Mouse (Mus musculus): ENCODE data around the gene Gja1.

Gja1 gene

DNA sequence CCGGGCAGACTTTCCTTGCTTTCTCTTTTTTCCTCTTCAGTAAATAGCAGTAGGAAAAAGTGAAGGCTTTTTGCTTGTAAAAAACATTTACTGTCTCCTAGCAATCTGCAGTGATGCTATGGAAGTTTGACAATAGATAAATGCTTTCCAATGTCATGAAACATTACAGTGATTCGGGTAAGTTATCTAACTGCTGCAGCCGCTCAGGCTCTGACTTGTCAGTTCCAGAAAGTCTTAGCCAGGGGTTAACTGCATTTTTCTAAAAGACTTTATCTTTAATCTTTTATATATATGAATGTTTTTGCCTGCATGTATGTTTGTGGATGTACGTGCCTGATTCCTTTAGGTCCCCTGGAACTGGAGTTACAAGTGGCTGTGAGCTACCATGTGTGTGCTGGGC lies 45.4 kb downstream of the Gja1 start:
- no peak for DNase-seq

DNA sequence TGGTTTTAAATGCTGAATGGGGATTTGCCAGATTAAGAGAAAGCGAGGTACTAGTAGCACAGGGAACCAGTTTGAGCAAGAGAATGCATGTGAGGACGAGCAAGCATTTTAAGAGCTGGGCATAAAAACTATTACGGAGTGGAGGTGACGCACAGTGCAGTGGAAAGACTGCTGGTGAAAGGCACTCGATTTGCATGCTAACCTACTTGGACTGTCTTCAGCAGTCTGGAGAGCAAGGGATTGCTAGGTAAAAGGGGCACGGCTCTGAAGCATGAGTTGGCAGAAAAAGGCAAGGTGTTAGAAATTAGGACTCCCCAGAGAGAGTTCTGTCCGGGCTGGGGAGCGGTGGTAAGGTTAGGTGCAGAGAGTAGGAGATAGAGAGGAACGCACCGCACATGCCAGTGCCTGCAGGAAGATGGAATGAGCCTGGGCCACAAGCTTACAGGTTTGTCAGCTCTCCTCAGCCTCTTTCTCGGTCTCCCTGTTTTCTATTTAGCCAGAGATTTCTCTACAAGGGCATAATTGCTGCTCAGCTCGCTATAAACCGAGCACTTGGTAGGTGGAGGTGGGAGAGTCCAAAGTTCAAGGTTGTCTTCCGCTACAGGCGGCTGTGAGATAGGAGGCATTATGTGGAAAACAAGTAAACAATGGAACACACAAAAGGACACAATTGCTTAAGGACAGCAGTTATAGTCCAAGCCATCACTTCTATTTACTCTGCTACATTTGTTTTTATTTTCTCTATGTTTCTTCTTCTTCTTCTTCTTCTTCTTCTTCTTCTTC lies 48.1 kb downstream of the Gja1 start:
- no peak for DNase-seq

DNA sequence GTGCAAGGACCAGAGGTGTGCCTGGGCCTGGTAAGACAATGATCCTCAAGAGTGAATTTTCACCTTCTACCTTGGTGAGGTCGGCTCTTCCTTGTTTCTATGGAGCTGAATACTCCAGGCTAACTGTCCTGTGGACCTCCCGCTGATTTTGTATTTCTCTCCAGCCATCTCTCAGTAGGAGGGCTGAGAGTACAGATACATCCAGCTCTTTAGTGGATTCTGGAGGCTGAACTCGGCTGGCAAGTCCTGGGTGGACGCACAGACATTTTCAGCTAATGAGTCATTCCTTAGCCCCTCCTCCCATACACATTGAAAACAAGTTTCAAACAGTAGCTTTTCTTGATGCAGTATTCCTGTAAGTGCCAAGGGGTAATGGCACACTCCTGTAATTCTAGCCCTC lies 49.2 kb downstream of the Gja1 start:
- no peak for DNase-seq

DNA sequence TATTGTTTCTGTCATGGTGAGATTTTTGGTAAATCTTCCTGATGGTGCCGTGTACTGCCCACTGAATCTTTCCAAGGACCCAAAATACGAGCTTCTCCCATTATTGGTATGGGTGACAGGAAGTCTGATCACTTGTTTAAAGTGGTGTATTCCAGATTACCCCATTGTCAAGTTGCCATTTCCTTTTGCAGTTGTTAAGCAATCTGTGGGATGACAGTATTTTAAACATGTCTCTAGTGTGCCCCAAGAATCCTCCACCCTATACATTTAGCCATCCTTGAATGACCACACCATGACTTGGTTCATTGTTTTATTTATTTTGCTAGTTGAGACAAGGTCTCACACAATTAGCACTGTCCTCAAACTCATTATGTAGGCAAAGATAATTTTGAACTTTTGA lies 50.3 kb downstream of the Gja1 start:
- DNase-seq, result no peak

DNA sequence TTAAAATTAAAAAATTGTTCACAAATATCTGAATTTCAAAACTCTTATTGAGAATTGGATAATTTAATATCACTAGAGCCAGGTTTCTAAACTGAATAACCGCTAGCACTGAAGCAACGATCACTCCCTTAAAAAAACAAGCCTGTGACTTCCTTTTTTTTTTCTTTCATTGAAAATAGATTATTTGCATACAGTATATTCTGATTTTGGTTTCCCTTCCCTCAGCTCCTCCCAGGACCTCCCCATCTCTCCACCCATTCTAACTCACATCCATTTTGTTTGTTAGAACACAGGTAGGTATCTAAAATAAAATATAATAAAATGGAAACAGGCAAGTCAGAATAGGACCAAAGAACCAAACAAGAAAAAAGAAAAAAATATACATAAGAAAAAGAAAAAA lies 50.7 kb downstream of the Gja1 start:
- DNase-seq, result no peak

DNA sequence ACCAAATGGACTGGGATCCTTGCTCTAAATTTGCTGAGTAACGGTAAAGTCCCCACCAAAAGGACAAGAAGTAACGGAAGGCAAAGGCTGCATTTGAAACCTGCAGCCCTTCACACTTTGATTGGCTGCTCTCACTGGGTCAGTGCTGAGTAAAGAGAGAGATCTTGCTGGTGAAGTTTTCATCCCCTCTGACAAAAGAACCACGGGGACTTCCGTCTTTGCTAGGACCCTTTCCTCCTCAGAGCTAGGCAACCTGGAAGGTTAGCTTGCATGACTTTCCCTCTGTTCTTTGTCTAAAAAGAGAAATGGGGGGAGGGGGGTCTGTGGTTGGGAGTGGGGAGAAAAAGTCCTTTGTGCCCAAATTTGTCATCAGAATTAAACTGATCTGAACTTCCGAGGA lies 51.9 kb downstream of the Gja1 start:
- no peak for DNase-seq

DNA sequence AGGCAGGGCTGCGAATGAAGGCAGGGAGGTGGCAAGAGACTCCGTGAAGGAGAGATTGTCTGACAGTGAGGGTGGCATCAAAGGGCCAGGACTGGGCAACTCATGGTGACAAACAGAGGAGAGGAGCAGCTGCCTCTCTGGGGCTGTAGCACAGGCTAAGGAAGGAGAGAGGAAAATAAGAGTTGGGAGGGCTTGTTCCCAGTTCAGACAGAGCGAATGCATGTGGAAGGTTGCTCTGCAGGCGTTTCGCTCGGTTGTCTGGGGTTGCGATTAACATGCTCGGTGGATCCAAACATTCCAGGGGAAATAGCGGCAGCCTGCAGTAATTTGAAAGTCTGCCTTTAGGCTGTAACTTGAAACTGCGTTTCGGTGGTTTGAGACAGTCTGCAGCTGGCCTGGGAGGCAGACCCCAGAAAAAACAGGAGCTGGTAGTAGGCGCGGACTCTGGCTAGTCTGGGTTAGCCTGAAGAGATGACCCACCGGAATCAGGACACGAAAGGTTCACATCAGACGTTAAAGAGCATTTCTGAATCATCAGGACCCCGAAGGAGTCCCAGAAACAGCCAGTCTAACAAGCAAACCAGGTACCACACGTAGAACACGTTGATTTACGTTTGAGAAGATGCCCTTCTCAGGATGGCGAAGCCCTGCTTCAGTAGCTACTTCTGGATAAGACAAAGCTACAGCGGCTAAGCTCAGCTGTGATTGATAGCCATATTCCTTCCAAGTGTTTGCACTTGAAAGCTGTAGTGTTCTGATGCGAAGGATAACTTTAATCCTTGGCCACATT lies 54.7 kb downstream of the Gja1 start:
- peak; percentile 40 to 63 for DNase-seq

DNA sequence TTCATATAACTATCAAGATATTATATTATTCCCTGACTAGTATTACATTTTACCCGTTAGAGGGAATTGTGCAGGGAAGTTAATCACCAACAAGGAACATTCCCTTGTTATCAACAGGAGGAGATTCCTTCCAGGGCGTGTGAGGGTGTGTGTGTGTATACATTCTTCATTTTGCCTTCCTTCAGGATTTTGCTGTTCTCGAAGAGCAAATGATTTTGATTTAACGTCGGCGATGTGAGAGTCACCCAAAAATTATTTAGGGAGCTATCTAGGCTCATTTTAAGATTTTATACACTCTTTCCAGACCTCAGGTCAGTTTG lies 55.2 kb downstream of the Gja1 start:
- no peak for DNase-seq

DNA sequence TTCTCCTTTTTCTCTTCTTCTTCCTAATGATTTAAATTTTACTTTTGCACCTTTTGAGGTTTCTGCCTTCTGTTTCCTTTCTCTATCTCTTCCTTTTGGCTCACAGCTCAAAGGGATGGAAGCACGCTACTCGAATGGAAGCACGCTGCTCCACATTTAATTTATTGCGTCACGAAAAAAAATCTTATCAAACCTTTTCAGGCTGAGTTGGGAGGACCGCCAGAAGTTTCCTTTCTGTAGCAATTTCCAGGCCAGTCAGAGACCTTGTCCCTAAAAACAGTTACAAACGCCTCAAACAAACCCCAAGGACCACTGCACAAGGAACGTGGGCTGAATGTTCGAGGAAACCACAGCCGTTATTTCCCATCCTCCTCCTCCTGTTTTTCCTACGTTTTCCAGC lies 60.2 kb downstream of the Gja1 start:
- peak; percentile 14 to 23 for DNase-seq

DNA sequence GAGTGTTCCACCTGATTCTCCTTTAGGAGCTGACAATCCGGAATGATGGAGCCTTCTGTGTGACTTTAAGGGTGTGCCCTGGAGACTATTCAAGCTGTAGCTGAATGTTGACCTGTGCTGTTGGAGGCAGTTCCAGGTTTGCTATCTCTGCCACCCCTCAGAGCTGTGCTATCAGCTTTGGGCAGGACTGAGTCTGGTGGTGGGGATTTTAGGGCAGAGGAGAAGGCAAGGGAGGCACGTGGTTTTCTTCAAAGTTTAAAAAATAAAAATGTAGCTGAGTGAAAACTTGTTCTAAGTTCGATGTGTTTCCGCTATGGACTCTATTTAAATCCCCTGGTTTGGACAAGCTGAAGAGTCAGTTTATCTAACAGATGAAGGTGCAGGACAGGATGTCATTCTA lies 62.5 kb downstream of the Gja1 start:
- no peak for DNase-seq

DNA sequence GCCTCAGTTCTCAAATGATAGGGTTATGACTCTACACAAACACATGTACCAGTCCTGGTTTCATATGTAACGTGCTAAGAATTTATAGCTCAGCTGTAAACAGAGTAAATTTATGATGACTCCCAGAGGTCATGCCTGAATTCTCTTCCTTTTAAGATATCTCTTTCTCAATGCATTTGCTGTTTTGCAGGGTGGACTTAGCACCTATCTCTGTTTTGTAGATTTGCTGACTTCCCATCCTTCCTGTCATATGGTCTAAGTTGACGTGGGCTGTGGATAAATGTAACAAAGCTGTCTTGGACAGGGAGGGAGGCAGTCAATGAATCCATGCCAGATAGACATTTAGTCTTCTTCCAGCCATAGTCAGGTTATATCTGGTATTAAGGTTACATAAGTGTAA lies 67.3 kb downstream of the Gja1 start:
- no peak for DNase-seq

DNA sequence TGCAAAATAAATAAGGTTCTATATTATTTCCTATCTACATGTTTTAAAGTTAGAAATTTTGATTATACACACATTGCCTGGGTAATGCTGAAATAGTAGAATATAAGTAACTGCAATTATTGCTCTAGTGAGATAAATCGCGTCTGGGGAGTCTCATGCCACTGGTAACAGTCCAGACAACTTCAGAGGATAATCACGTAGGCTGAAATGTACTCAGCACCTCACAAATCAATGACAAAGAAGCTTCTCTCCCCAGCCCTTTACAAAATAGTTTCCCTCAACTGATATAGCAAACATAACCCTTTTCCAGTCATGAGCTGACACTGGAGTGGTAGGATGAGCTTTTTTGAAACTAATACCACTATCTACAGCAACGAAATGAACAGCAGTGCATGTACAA lies 71.9 kb downstream of the Gja1 start:
- DNase-seq, result no peak

Measured in kidney, postnatal 4 days (tissue).